Mouse (Mus musculus) embryonic facial prominence, embryonic 13.5 days (tissue): ENCODE measurements around the gene H2afy. TPM values are rescaled to one million over a fixed set of nuclear protein-coding genes. Genes with fewer than 3 reads are reported as not detected.

Experiments used
- ATAC-seq: fragments of 200-750 bp; cut with Nextera tagmentation; 2 replicates; pipeline ENCODE4 v1.8.0; 2017; ENCODE audit warnings: low read depth; ENCODE audit not compliant: insufficient number of reproducible peaks, insufficient read depth, low FRiP score, low TSS enrichment
- H3K27ac ChIP-seq: fragments of 300-500 bp; sonication (generic); 2 replicates; pipeline ENCODE4 v1.5.1; 2015; ENCODE audit warnings: moderate library complexity, mild to moderate bottlenecking, inconsistent platforms
- H3K27me3 ChIP-seq: fragments of 300-500 bp; sonication (generic); 2 replicates; pipeline ENCODE4 v1.6.1; 2015; ENCODE audit warnings: mild to moderate bottlenecking, inconsistent platforms
- H3K36me3 ChIP-seq: fragments of 300-500 bp; sonication (generic); 2 replicates; pipeline ENCODE4 v1.6.1; 2015; ENCODE audit warnings: mild to moderate bottlenecking, inconsistent platforms
- H3K4me1 ChIP-seq: fragments of 300-500 bp; sonication (generic); 2 replicates; pipeline ENCODE4 v1.6.1; 2015; ENCODE audit warnings: inconsistent platforms
- H3K4me2 ChIP-seq: fragments of 300-500 bp; sonication (generic); 2 replicates; pipeline ENCODE4 v1.6.1; 2015; ENCODE audit warnings: moderate library complexity, mild to moderate bottlenecking, inconsistent platforms
- H3K4me3 ChIP-seq: fragments of 300-500 bp; sonication (generic); 2 replicates; pipeline ENCODE4 v1.5.1; 2015; ENCODE audit warnings: mild to moderate bottlenecking, inconsistent platforms
- H3K9ac ChIP-seq: fragments of 300-500 bp; sonication (generic); 2 replicates; pipeline ENCODE4 v1.6.1; 2015; ENCODE audit warnings: mild to moderate bottlenecking, inconsistent platforms
- H3K9me3 ChIP-seq: fragments of 300-500 bp; sonication (generic); 2 replicates; pipeline ENCODE4 v1.6.1; 2016; ENCODE audit warnings: inconsistent platforms
- WGBS: fragments of 180-500 bp; shearing (Covaris S2); methylation state at CpG from one replicate; pipeline ENCODE4 v1.1.7; 2015; ENCODE audit warnings: mixed read lengths; 5-methylcytosine and 5-hydroxymethylcytosine counted together
- polyA plus RNA-seq: library from polyadenylated mRNA; unstranded; fragments of >200 nt; fragmentation: Nextera tagmentation; extraction: Ambion mirVana; gene quantifications from 2 replicates; pipeline ENCODE4 v1.2.1, GENCODE M21; 2015

H2afy gene
- polyA plus RNA-seq, 1 experiment from 2014 or later = 383 TPM

DNA sequence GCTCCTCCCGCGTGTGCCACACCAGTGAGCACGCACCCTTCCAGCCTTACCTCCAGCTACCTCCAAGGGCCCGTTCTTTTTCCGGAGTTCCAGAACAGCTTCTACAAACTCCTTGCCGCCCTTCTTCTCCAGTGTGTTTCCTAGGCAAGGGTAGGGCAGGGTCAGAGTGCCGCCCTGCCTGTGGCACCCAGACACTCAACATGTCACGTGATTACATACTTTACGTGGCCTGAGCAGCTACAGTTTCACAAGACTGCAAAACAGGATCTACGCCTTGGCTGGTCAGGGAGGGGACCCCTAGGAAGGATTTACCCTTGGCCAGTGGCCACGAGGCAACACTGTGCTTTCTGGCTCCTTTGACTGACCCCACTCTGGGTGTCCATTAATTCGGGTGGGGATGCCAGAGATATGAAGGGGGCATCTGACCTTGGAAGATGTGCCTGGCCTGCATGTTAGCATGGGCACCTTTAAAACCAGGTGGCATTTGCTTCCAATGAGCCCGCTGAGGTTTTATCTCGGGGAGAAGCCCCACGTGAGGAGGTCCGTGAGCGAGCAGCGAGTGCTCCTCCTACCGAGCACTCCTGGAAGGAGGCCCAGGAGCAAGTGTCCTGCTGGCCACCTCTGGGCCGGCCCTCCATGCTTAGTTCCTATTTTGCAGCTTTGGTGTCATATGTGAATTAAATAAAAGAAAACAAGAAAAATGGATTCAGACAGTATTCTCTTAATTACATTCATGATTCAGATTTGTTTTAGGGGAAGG is 51.8 kb downstream of the H2afy start:
- Histone ChIP-seq H3K9me3 (no peaks in the 10 kb centered on the region), H3K27me3 (no peaks in the 10 kb centered on the region), H3K4me2 (no peak overlapping the region), H3K27ac (no peak overlapping the region), H3K9ac (no peak overlapping the region), H3K4me1 (peaks cover 26% of the 10 kb centered on the region), H3K4me3 (no peak overlapping the region), H3K36me3 (peaks cover 92% of the 10 kb centered on the region)
- no peak for ATAC-seq
- 89% methylated on average over 20 of the region's 20 CpGs for WGBS

DNA sequence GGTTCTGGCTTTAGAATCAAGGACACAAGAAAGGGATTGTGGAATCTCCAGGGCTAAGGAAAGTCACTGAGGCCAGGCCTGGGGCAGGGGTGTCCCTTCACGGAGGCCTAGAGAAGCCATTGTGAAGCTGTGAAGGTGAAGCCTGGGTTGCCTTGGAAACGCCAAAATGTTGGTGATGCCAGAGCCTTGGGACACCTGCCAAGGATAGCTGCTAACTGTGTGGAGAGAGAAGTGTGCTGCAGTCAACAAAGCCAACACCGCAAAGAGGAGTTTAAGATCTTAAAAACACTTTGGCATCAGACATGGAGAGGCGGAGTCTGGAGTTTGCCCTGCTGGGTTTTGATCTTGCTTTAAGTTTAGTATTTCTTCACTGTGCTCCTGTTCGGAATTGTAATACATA is 54.5 kb downstream of the H2afy start:
- Histone ChIP-seq H3K4me1 (peaks cover 20% of the 10 kb centered on the region), H3K9me3 (no peaks in the 10 kb centered on the region), H3K27me3 (no peaks in the 10 kb centered on the region), H3K4me3 (no peak overlapping the region), H3K4me2 (no peak overlapping the region), H3K36me3 (peaks cover 93% of the 10 kb centered on the region), H3K27ac (no peak overlapping the region), H3K9ac (no peak overlapping the region)
- WGBS = 86% methylated on average over 5 of the region's 5 CpGs
- no peak for ATAC-seq

DNA sequence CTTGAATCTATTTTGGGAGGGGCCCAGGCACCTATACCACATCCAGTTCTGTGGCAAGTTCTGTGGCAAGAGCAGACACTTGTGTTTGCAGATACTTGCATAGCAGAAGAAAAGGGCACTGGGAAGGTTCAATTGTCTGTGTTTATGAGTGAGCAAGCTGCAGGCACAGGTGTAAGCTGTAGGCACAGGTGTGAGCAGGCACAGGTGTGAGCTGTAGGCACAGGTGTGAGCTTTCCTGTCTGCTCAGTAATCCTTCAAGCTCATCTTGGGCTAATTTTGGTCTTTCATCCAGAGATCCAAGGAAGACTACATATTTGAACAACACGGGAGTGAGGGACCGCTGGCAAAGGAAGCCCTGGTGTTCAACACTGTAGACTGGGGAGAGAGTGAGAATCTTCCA is 56.5 kb downstream of the H2afy start:
- no peak overlapping the region for H3K4me3 ChIP-seq
- no peaks in the 10 kb centered on the region for H3K9me3 ChIP-seq
- H3K4me1 ChIP-seq = peaks cover 14% of the 10 kb centered on the region
- 85% methylated on average over 2 of the region's 2 CpGs for WGBS
- no peak overlapping the region for H3K4me2 ChIP-seq
- no peak overlapping the region for H3K9ac ChIP-seq
- ATAC-seq = no peak
- no peak overlapping the region; the same call in 1 of the 2 replicates for H3K27ac ChIP-seq
- peaks cover 99% of the 10 kb centered on the region for H3K36me3 ChIP-seq
- no peaks in the 10 kb centered on the region for H3K27me3 ChIP-seq

DNA sequence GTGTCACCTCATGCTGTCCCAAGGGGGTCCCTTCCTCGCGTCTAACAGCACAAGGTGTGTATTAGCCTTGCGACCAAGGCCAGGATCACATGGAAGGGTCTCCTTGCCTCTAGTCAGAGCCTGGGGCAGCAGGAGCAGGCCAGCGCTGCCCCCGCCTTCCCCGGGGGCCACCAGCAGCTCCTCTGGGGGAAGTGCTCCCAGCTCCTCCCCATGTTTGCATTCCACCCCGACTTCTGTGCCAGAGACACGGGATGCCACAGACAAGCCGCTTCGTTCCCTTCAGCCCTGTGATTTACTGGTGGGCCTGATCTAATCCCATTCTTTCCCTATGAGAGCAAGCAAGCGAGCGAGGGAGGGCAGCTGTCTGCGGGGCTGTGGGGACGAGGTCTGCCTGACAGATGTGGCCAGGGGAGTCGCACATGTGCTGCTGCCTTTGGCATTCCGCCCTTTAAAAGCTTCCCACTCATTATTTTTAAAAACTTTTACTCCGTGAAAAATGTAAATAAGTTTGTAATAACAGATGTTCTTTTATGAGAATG is 57.4 kb downstream of the H2afy start:
- Histone ChIP-seq H3K4me3 (no peak overlapping the region), H3K4me2 (no peak overlapping the region), H3K4me1 (peaks cover 14% of the 10 kb centered on the region), H3K36me3 (peaks cover 99% of the 10 kb centered on the region), H3K9ac (no peak overlapping the region), H3K27me3 (no peaks in the 10 kb centered on the region), H3K27ac (peak overlapping the region; percentile 33), H3K9me3 (no peaks in the 10 kb centered on the region)
- WGBS = 49% methylated on average over 17 of the region's 17 CpGs
- no peak for ATAC-seq

DNA sequence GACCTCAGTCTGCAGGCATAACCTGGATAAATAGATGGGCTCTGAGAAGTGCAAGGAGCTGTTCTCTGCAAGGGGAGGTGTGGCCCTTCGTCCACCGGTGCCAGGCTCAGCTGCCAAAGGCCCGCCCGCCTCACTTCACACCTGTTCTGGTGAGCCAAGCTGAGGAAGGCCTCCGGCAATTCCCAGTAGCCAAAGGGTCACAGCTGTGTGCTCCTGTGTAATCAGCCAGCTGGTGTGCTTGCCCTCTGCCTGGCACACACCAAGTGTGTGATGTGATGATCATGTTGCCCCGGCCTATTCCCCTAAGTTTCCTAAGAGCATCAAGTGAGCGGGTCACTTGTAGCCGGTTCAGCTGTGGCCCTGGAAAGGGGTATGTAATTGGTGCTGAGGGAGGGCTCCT is 60.2 kb downstream of the H2afy start:
- no peak overlapping the region for H3K27ac ChIP-seq
- no peak overlapping the region for H3K9ac ChIP-seq
- WGBS = 88% methylated on average over 8 of the region's 8 CpGs
- H3K4me2 ChIP-seq = no peak overlapping the region
- no peaks in the 10 kb centered on the region for H3K9me3 ChIP-seq
- H3K4me3 ChIP-seq = no peak overlapping the region
- no peak for ATAC-seq
- H3K36me3 ChIP-seq = peaks cover 92% of the 10 kb centered on the region
- H3K4me1 ChIP-seq = peaks cover 19% of the 10 kb centered on the region
- H3K27me3 ChIP-seq = no peaks in the 10 kb centered on the region

DNA sequence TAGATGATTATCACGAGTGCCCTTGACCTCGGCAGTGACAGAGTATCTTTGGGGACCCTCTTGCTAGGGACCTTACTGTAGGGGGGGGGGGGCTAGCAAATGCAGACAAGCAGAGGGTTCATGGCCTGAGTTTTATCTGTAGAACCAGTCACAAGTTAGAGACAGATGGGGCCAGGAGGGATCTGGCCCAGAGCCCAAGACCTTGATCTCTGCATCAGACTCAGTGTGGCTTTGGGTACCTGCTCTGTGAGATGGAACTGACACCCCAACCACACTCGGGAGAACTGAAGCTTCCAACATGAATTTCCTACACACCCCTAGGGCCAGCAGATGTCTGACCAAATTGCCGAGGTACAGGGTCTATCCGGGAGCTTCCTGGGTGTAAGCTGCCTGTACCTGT is 63.0 kb downstream of the H2afy start:
- no peak for ATAC-seq
- 78% methylated on average over 5 of the region's 5 CpGs for WGBS
- peaks cover 69% of the 10 kb centered on the region for H3K36me3 ChIP-seq
- no peak overlapping the region for H3K4me2 ChIP-seq
- H3K9ac ChIP-seq = no peak overlapping the region
- no peaks in the 10 kb centered on the region for H3K27me3 ChIP-seq
- no peaks in the 10 kb centered on the region for H3K9me3 ChIP-seq
- H3K27ac ChIP-seq = no peak overlapping the region
- no peak overlapping the region for H3K4me3 ChIP-seq
- H3K4me1 ChIP-seq = peaks cover 5% of the 10 kb centered on the region; the same call in 1 of the 2 replicates

DNA sequence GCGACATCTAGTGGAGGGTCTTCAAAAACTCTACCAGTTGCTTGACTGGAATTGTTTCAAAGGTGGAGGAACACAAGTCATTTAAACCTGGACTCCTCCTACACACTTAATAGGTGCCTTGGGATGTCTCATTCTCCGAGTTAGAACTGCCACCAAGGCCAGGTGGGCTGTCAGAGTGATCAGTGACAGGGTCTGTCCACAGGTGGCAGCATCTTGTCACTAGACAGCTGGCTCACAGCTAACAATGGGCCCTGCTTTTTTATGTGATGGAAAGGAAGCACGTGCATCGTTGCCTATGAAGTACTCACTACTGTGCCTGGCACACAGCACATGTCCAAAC is 63.9 kb downstream of the H2afy start:
- H3K9ac ChIP-seq = no peak overlapping the region
- peaks cover 5% of the 10 kb centered on the region; the same call in 1 of the 2 replicates for H3K4me1 ChIP-seq
- no peak for ATAC-seq
- H3K27me3 ChIP-seq = no peaks in the 10 kb centered on the region
- no peak overlapping the region for H3K4me3 ChIP-seq
- H3K4me2 ChIP-seq = no peak overlapping the region
- WGBS = 45% methylated on average over 4 of the region's 4 CpGs
- no peak overlapping the region for H3K27ac ChIP-seq
- no peaks in the 10 kb centered on the region for H3K9me3 ChIP-seq
- H3K36me3 ChIP-seq = peaks cover 60% of the 10 kb centered on the region

DNA sequence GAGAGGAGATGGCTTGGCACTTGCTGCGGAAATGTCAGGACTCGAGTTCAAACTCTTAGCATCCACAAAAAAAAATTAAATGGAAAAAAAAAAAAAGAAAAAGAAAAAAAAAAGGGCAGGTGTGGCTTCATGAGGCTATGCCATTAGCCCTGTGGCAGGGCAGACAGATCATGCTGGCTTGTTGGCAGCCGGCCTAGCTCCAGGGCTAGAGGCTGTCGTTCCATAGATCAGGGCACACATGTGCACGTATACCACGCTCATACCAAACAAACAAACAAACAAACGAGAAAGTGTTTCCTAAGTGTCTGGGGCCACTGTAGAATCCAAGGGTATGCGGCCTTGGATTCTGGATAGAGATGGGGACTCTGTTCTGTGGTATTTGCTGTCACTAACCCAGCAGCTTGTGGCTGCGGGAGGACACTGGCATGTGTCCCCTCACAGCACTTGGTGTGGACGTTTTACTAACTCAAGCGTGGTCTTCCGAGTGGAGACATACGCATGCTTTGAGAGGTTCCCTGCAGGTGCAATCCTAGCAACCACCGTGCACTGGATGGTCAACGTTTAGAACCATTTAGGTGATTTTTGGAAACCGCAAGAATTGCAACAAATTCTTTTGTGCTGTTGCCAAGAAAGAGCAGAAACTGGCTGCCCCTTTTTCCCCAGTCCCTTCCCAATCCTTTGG is 64.4 kb downstream of the H2afy start:
- Histone ChIP-seq H3K36me3 (peaks cover 55% of the 10 kb centered on the region), H3K27ac (no peak overlapping the region; the same call in 1 of the 2 replicates), H3K4me3 (no peak overlapping the region), H3K4me2 (no peak overlapping the region), H3K9me3 (no peaks in the 10 kb centered on the region), H3K9ac (no peak overlapping the region), H3K4me1 (peaks cover 5% of the 10 kb centered on the region; the same call in 1 of the 2 replicates), H3K27me3 (no peaks in the 10 kb centered on the region)
- no peak for ATAC-seq
- 70% methylated on average over 16 of the region's 16 CpGs for WGBS

DNA sequence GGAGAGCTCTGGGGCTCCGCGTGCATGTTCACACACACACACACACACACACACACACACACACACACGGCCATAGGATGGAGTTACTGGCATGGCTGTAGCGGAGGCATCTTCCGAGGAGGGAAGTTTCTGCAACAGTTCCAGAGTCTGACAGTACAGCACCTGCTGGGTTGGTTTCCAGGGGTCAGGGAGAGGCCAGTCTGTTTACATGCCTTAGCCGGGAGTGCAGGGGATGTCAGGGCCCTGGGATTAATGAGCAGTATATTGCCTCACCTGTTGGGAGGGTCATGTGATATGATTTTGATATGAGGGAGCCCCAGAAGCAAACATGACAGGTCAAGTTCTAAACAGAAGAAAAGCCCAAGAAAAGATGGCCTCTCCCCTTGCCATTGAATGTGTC is 66.5 kb downstream of the H2afy start:
- no peak overlapping the region for H3K27ac ChIP-seq
- H3K9me3 ChIP-seq = no peaks in the 10 kb centered on the region
- WGBS = 74% methylated on average over 6 of the region's 6 CpGs
- H3K4me3 ChIP-seq = no peak overlapping the region
- H3K4me2 ChIP-seq = no peak overlapping the region
- H3K27me3 ChIP-seq = no peaks in the 10 kb centered on the region
- peaks cover 34% of the 10 kb centered on the region for H3K36me3 ChIP-seq
- no peak overlapping the region for H3K9ac ChIP-seq
- H3K4me1 ChIP-seq = peaks cover 5% of the 10 kb centered on the region; the same call in 1 of the 2 replicates
- ATAC-seq = no peak

DNA sequence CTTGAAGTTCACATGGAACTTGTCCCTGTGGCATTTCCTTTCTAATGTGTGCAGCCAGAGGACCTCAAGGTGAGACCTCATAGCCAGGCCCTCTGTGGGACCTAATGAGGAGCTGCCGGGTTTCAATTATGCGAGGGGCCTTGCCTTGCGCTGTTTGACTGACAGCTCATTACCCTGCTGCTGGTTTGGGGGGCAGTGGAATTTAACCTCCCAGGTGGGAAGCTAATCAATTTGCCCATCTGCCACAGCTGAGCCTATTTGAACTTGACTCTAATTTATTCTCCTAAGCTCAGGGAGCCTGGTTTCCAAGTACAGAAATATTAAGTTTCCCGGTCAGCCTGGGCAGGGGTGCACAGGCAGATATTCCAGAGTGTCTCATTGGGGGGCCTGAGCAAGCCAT is 67.6 kb downstream of the H2afy start:
- H3K27ac ChIP-seq = no peak overlapping the region
- ATAC-seq = no peak
- H3K9ac ChIP-seq = no peak overlapping the region
- peaks cover 5% of the 10 kb centered on the region; the same call in 1 of the 2 replicates for H3K4me1 ChIP-seq
- no peak overlapping the region for H3K4me3 ChIP-seq
- peaks cover 23% of the 10 kb centered on the region for H3K36me3 ChIP-seq
- no peaks in the 10 kb centered on the region for H3K27me3 ChIP-seq
- no peak overlapping the region for H3K4me2 ChIP-seq
- no peaks in the 10 kb centered on the region for H3K9me3 ChIP-seq
- 33% methylated on average over 4 of the region's 4 CpGs for WGBS

DNA sequence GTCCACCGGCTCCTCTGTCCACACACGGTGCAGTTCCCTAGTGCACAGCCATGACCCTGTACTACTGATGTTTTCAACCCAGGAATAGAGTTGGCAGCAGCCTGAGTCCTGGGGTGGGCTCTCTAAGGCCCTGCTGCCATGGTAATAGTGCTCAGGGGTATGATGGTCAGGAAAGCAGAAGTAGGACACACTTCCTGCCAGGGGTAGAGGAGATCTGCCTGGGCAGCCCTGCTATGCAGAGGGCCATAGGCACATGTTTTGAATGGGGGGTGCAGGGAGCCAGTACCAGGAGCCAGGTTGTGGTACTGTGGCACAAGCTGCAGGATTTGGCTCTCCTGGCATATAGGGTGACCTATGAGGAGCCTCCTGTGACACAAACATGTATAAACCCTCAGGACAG is 69.3 kb downstream of the H2afy start:
- Histone ChIP-seq H3K27ac (no peak overlapping the region), H3K27me3 (no peaks in the 10 kb centered on the region), H3K4me3 (no peak overlapping the region), H3K9me3 (no peaks in the 10 kb centered on the region), H3K4me2 (no peak overlapping the region), H3K9ac (0 out of 2 replicates have a peak overlapping the region, but pooled peaks have one; percentile 7), H3K4me1 (peaks cover 4% of the 10 kb centered on the region; the same call in 1 of the 2 replicates), H3K36me3 (peaks cover 11% of the 10 kb centered on the region; the same call in 1 of the 2 replicates)
- ATAC-seq = no peak
- WGBS = 85% methylated on average over 2 of the region's 2 CpGs

DNA sequence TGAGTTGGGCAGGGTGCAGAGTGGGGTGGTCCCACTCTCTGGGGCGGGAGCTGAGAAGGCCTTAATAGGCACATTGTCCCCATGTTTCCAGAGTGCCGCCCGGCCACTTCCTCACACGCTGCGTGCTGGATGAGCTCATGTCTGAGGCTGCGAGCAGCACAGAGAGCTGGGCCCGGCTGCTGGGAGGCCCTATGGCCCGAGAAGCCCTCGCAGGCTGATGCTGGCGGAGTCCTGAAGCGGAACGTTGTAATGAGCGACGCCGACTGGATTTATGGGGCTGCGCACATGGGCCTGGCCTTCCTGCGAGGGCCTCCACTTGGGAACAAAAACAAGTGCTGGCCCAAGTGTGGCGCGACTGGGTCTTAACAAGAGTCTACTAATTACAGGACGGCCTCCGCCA is 70.0 kb downstream of the H2afy start:
- Histone ChIP-seq H3K36me3 (peaks cover 5% of the 10 kb centered on the region; the same call in 1 of the 2 replicates), H3K27ac (no peak overlapping the region), H3K4me1 (no peaks in the 10 kb centered on the region), H3K4me2 (no peak overlapping the region), H3K27me3 (no peaks in the 10 kb centered on the region), H3K9ac (no peak overlapping the region), H3K9me3 (no peaks in the 10 kb centered on the region), H3K4me3 (no peak overlapping the region)
- WGBS = 79% methylated on average over 21 of the region's 21 CpGs
- ATAC-seq = no peak
